26 mouse cellular contexts compared by ENCODE assay signal in genomic region chr7:122079798-122080554, GRCm38 (mm10). TPM values are rescaled to one million over a fixed set of nuclear protein-coding genes. Genes with fewer than 3 reads are reported as not detected.
A peak's percentile ranks its signal among the peaks of the same experiment; 100 is the strongest.
DNase-seq lines count a peak whose midpoint lies in the region; ATAC-seq and TF ChIP-seq lines count a peak whose summit lies in the region.
"Had no signal": no experiment of that assay in that cellular context is flagged by ENCODE, and none has a peak within 500 bp of the region (broad histone marks: within the 10 kb centered on the region; RNA-seq: fewer than 3 reads in every experiment).

No protein-coding gene starts in this region.

- H3K9me3 ChIP-seq in forebrain, embryonic 15.5 days, result no peaks in the 10 kb centered on the region
- no peaks in the 10 kb centered on the region for H3K9me3 ChIP-seq in forebrain, embryonic 13.5 days (replicated peaks)
- no peaks in the 10 kb centered on the region for H3K9me3 ChIP-seq in intestine, embryonic 15.5 days
- no peaks in the 10 kb centered on the region for H3K9me3 ChIP-seq in stomach, postnatal 0 days (ENCODE audit: control insufficient read depth, low read length)
- H3K9me3 ChIP-seq: embryonic facial prominence, embryonic 12.5 days; forebrain, embryonic 12.5 days; heart, embryonic 13.5 days; hindbrain, embryonic 12.5 days; limb, embryonic 15.5 days; lung, embryonic 15.5 days; midbrain, embryonic 15.5 days had no signal

- peaks cover 73% of the 10 kb centered on the region for H3K36me3 ChIP-seq in forebrain, embryonic 15.5 days
- peaks cover 90% of the 10 kb centered on the region for H3K36me3 ChIP-seq in forebrain, embryonic 13.5 days (ENCODE audit: poor library complexity, severe bottlenecking)
- H3K36me3 ChIP-seq in intestine, embryonic 15.5 days, result peaks cover 35% of the 10 kb centered on the region
- H3K36me3 ChIP-seq in stomach, postnatal 0 days (ENCODE audit: control insufficient read depth, insufficient read depth, low read length), result peaks cover 33% of the 10 kb centered on the region

- H3K4me2 ChIP-seq in forebrain, embryonic 15.5 days (replicated peaks), result no peak overlapping the region
- no peak overlapping the region for H3K4me2 ChIP-seq in forebrain, embryonic 13.5 days
- no peak overlapping the region for H3K4me2 ChIP-seq in intestine, embryonic 15.5 days (replicated peaks)
- no peak overlapping the region for H3K4me2 ChIP-seq in stomach, postnatal 0 days (replicated peaks; ENCODE audit: low read depth)
- H3K4me2 ChIP-seq: embryonic facial prominence, embryonic 12.5 days; forebrain, embryonic 12.5 days; heart, embryonic 13.5 days; hindbrain, embryonic 12.5 days; limb, embryonic 15.5 days; lung, embryonic 15.5 days; midbrain, embryonic 15.5 days had no signal

- H3K9ac ChIP-seq in forebrain, embryonic 15.5 days (replicated peaks), result no peak overlapping the region
- no peak overlapping the region for H3K9ac ChIP-seq in forebrain, embryonic 13.5 days
- no peak overlapping the region for H3K9ac ChIP-seq in intestine, embryonic 15.5 days
- H3K9ac ChIP-seq in stomach, postnatal 0 days (ENCODE audit: low read length), result no peak overlapping the region
- H3K9ac ChIP-seq: embryonic facial prominence, embryonic 12.5 days; forebrain, embryonic 12.5 days; heart, embryonic 13.5 days; hindbrain, embryonic 12.5 days; limb, embryonic 15.5 days; liver, embryonic 14.5 days; lung, embryonic 15.5 days; midbrain, embryonic 15.5 days had no signal

- H3K27me3 ChIP-seq in forebrain, embryonic 15.5 days, result no peaks in the 10 kb centered on the region
- no peaks in the 10 kb centered on the region for H3K27me3 ChIP-seq in forebrain, embryonic 13.5 days
- H3K27me3 ChIP-seq in intestine, embryonic 15.5 days (replicated peaks), result no peaks in the 10 kb centered on the region
- H3K27me3 ChIP-seq in stomach, postnatal 0 days (ENCODE audit: control insufficient read depth, insufficient read depth, low read length), result no peaks in the 10 kb centered on the region
- H3K27me3 ChIP-seq: embryonic facial prominence, embryonic 12.5 days; forebrain, embryonic 12.5 days; heart, embryonic 13.5 days; hindbrain, embryonic 12.5 days; limb, embryonic 15.5 days; lung, embryonic 15.5 days; midbrain, embryonic 15.5 days had no signal

- DNase-seq in kidney, adult 9 months, result peak; percentile 59
- no peak for DNase-seq in kidney, postnatal 10 days
- DNase-seq in stomach, postnatal 0 days (ENCODE audit: low spot score), result no peak
- no peak for DNase-seq in spleen, postnatal 10 days (ENCODE audit: low spot score in 2 of 2)
- DNase-seq: adrenal gland, postnatal 10 days; cerebellum, adult 2 months; cerebellum, postnatal 25 days; gastrocnemius, postnatal 10 days; heart, adult 11 months; left cerebral cortex, postnatal 4 days; lung, postnatal 4 days; thymus, postnatal 25 days had no signal

- H3K27ac ChIP-seq in forebrain, embryonic 15.5 days (replicated peaks), result peak overlapping the region; percentile 58
- H3K27ac ChIP-seq in forebrain, embryonic 13.5 days, result no peak overlapping the region
- H3K27ac ChIP-seq in intestine, embryonic 15.5 days, result peak overlapping the region; percentile 2; the same call in 1 of the 2 replicates
- peak overlapping the region; percentile 40; the same call in 1 of the 2 replicates for H3K27ac ChIP-seq in stomach, postnatal 0 days (replicated peaks)
- H3K27ac ChIP-seq: embryonic facial prominence, embryonic 12.5 days; forebrain, embryonic 12.5 days; heart, embryonic 13.5 days; hindbrain, embryonic 12.5 days; left cerebral cortex, adult 2 months; limb, embryonic 15.5 days; liver, embryonic 14.5 days; lung, embryonic 15.5 days; midbrain, embryonic 15.5 days had no signal

- WGBS in forebrain, embryonic 15.5 days, result 88% methylated on average over 8 of the region's 8 CpGs
- 95% methylated on average over 8 of the region's 8 CpGs for WGBS in forebrain, embryonic 13.5 days
- 81% methylated on average over 8 of the region's 8 CpGs for WGBS in intestine, embryonic 15.5 days
- WGBS in stomach, postnatal 0 days, result 74% methylated on average over 8 of the region's 8 CpGs

- peaks cover 8% of the 10 kb centered on the region; the same call in 1 of the 2 replicates for H3K4me1 ChIP-seq in forebrain, embryonic 15.5 days
- H3K4me1 ChIP-seq in forebrain, embryonic 13.5 days, result no peaks in the 10 kb centered on the region
- no peaks in the 10 kb centered on the region for H3K4me1 ChIP-seq in intestine, embryonic 15.5 days (replicated peaks)
- H3K4me1 ChIP-seq in stomach, postnatal 0 days (replicated peaks; ENCODE audit: control insufficient read depth, insufficient read depth), result no peaks in the 10 kb centered on the region
- H3K4me1 ChIP-seq: embryonic facial prominence, embryonic 12.5 days; forebrain, embryonic 12.5 days; hindbrain, embryonic 12.5 days; limb, embryonic 15.5 days; lung, embryonic 15.5 days; midbrain, embryonic 15.5 days had no signal

- no peak for TF ChIP-seq EP300 in stomach, postnatal 0 days (optimal IDR thresholded peaks at IDR 0.05)

- ATAC-seq in forebrain, embryonic 15.5 days (replicated peaks), result no peak
- no peak for ATAC-seq in forebrain, embryonic 13.5 days
- ATAC-seq in intestine, embryonic 15.5 days, result peak; percentile 42; the same call in 1 of the 2 replicates
- no peak; the same call in 1 of the 2 replicates for ATAC-seq in stomach, postnatal 0 days (ENCODE audit: low FRiP score, low TSS enrichment)
- ATAC-seq: activated CD4-positive, CD25-positive, alpha-beta regulatory T cell, adult 4 months; midbrain, embryonic 15.5 days had no signal

- H3K4me3 ChIP-seq in forebrain, embryonic 15.5 days, result no peak overlapping the region
- H3K4me3 ChIP-seq in forebrain, embryonic 13.5 days, result no peak overlapping the region
- no peak overlapping the region for H3K4me3 ChIP-seq in intestine, embryonic 15.5 days (replicated peaks)
- no peak overlapping the region for H3K4me3 ChIP-seq in stomach, postnatal 0 days (ENCODE audit: low read depth, low read length)
- H3K4me3 ChIP-seq: embryonic facial prominence, embryonic 12.5 days; forebrain, embryonic 12.5 days; heart, embryonic 13.5 days; hindbrain, embryonic 12.5 days; left cerebral cortex, adult 2 months; limb, embryonic 15.5 days; lung, embryonic 15.5 days; midbrain, embryonic 15.5 days; myocyte had no signal

- no peak for TF ChIP-seq CTCF in stomach, postnatal 0 days (IDR thresholded peaks at IDR 0.05; ENCODE audit: low read depth)

RNA-seq across cellular contexts. Expression of gene Ears2, which starts 12.9 kb away (rescaled TPM):
- 11.6 and 12.7 TPM in 2 replicates for polyA plus RNA-seq in forebrain, embryonic 15.5 days (2015; fragmentation: Nextera tagmentation; extraction: Ambion mirVana)
- polyA plus RNA-seq in forebrain, embryonic 13.5 days (2015; fragmentation: Nextera tagmentation; extraction: Ambion mirVana), result 10.9 and 12.2 TPM in 2 replicates
- polyA plus RNA-seq in intestine, embryonic 15.5 days (2015; fragmentation: Nextera tagmentation; extraction: Ambion mirVana), result 21.4 and 22.3 TPM in 2 replicates
- 10.7 TPM in 2 replicates for polyA plus RNA-seq in stomach, postnatal 0 days (2015; fragmentation: Nextera tagmentation; extraction: Ambion mirVana)

RNA-seq across cellular contexts. Expression of gene Ubfd1, which starts 13.0 kb away (rescaled TPM):
- polyA plus RNA-seq in forebrain, embryonic 15.5 days (2015; fragmentation: Nextera tagmentation; extraction: Ambion mirVana), result 61.3 and 65.2 TPM in 2 replicates
- 54.6 and 58.2 TPM in 2 replicates for polyA plus RNA-seq in forebrain, embryonic 13.5 days (2015; fragmentation: Nextera tagmentation; extraction: Ambion mirVana)
- polyA plus RNA-seq in intestine, embryonic 15.5 days (2015; fragmentation: Nextera tagmentation; extraction: Ambion mirVana), result 55.2 and 58.7 TPM in 2 replicates
- polyA plus RNA-seq in stomach, postnatal 0 days (2015; fragmentation: Nextera tagmentation; extraction: Ambion mirVana), result 22.8 and 23.7 TPM in 2 replicates

RNA-seq across cellular contexts. Expression of gene Ndufab1, which starts 21.7 kb away (rescaled TPM):
- polyA plus RNA-seq in forebrain, embryonic 15.5 days (2015; fragmentation: Nextera tagmentation; extraction: Ambion mirVana), result 525 and 527 TPM in 2 replicates
- polyA plus RNA-seq in forebrain, embryonic 13.5 days (2015; fragmentation: Nextera tagmentation; extraction: Ambion mirVana), result 653 and 663 TPM in 2 replicates
- 907 and 931 TPM in 2 replicates for polyA plus RNA-seq in intestine, embryonic 15.5 days (2015; fragmentation: Nextera tagmentation; extraction: Ambion mirVana)
- polyA plus RNA-seq in stomach, postnatal 0 days (2015; fragmentation: Nextera tagmentation; extraction: Ambion mirVana), result 582 and 605 TPM in 2 replicates

RNA-seq across cellular contexts. Expression of gene Palb2, which starts 52.8 kb away (rescaled TPM):
- polyA plus RNA-seq in forebrain, embryonic 15.5 days (2015; fragmentation: Nextera tagmentation; extraction: Ambion mirVana), result 8.0 and 8.7 TPM in 2 replicates
- polyA plus RNA-seq in forebrain, embryonic 13.5 days (2015; fragmentation: Nextera tagmentation; extraction: Ambion mirVana), result 15.1 and 15.7 TPM in 2 replicates
- 12.2 and 14.4 TPM in 2 replicates for polyA plus RNA-seq in intestine, embryonic 15.5 days (2015; fragmentation: Nextera tagmentation; extraction: Ambion mirVana)
- polyA plus RNA-seq in stomach, postnatal 0 days (2015; fragmentation: Nextera tagmentation; extraction: Ambion mirVana), result 4.5 and 5.2 TPM in 2 replicates

RNA-seq across cellular contexts. Expression of gene Dctn5, which starts 52.9 kb away (rescaled TPM):
- polyA plus RNA-seq in forebrain, embryonic 15.5 days (2015; fragmentation: Nextera tagmentation; extraction: Ambion mirVana), result 155 and 160 TPM in 2 replicates
- 140 and 148 TPM in 2 replicates for polyA plus RNA-seq in forebrain, embryonic 13.5 days (2015; fragmentation: Nextera tagmentation; extraction: Ambion mirVana)
- polyA plus RNA-seq in intestine, embryonic 15.5 days (2015; fragmentation: Nextera tagmentation; extraction: Ambion mirVana), result 112 and 121 TPM in 2 replicates
- 66.0 and 68.0 TPM in 2 replicates for polyA plus RNA-seq in stomach, postnatal 0 days (2015; fragmentation: Nextera tagmentation; extraction: Ambion mirVana)
